Mouse (Mus musculus) embryonic stem cell, embryonic (primary cell): Measurements from ENCODE around the gene Nat8f5.
"Not testable (repeated sequence)": the region's sequence is repeated elsewhere in the genome, so short reads cannot be mapped to it uniquely, and the experiment has no call there.

Experiments used
- CTCF ChIA-PET, 4 experiments: fragments of 300-600 bp in 2 of 4; fragments of 350-600 bp in 2 of 4; sonication (Branson Sonifier 250); formaldehyde crosslinking; loops; one replicate each; lab custom pipeline; 2022; ENCODE audit warnings: inconsistent platforms in 2 of 4; lab: Charles Lee
- POLR2A ChIA-PET, 4 experiments: fragments of 300-600 bp in 2 of 4; fragments of 350-600 bp in 2 of 4; sonication (Branson Sonifier 250); formaldehyde crosslinking; loops; one replicate each; lab custom pipeline; 2022; ENCODE audit warnings: antibody characterized with exemption in 4 of 4, inconsistent platforms in 1 of 4; lab: Charles Lee

The Nat8f5 gene

GRCm38 (mm10) chr6:85820837-85821236 lies at the start of gene Nat8f5, which contains the start of gene Nat8f6:
Gene Nat8f5 (minus strand): TSS chr6:85820972.
Gene Nat8f6 (minus strand): TSS chr6:85820954.
- ChIA-PET POLR2A (no interaction called here), CTCF (no interaction called here)

GRCm38 (mm10) chr6:85869006-85869405 lies 48.2 kb upstream of the Nat8f5 start, which contains the start of gene Nat8f2:
Gene Nat8f2 (minus strand): TSS chr6:85869158.
- POLR2A ChIA-PET, CTCF ChIA-PET: not testable (repeated sequence)

GRCm38 (mm10) chr6:85867726-85868690 lies 47.2 kb upstream of the Nat8f5 start:
- CTCF ChIA-PET, result no interaction called here
- POLR2A ChIA-PET, result no interaction called here

GRCm38 (mm10) chr6:85866995-85867394 lies 46.2 kb upstream of the Nat8f5 start:
- CTCF ChIA-PET, POLR2A ChIA-PET: not testable (repeated sequence)

GRCm38 (mm10) chr6:85866166-85866565 lies 45.4 kb upstream of the Nat8f5 start:
- POLR2A ChIA-PET, CTCF ChIA-PET: not testable (repeated sequence)

GRCm38 (mm10) chr6:85864900-85865639 lies 44.3 kb upstream of the Nat8f5 start:
- CTCF ChIA-PET, result interaction anchor here in 1 of 4 experiments (0.6 kb wide), 1 partner anchor 469 kb away, joined by 6 read pairs; no protein-coding TSS in a partner anchor
- POLR2A ChIA-PET, result interaction anchor here in 2 of 4 experiments (0.6 to 1.0 kb wide), 4 partner anchors 17 to 1582 kb away, joined by 3 to 5 read pairs (median 4); partner anchors contain the start of gene Nat8f1 (in 1 of the 2)

GRCm38 (mm10) chr6:85863840-85864239 lies 43.1 kb upstream of the Nat8f5 start:
- CTCF ChIA-PET, result interaction anchor here in 1 of 4 experiments (0.6 kb wide), 1 partner anchor 422 kb away, joined by 5 read pairs; no protein-coding TSS in a partner anchor
- POLR2A ChIA-PET, result interaction anchor here in 1 of 4 experiments (1.0 kb wide), 1 partner anchor 16 kb away, joined by 3 read pairs; no protein-coding TSS in a partner anchor

- CTCF ChIA-PET, result no interaction called here
- POLR2A ChIA-PET, result no interaction called here
Measured at GRCm38 (mm10) chr6:85863136-85863535, 42.4 kb upstream of the Nat8f5 start.

- ChIA-PET POLR2A (no interaction called here), CTCF (interaction anchor here in 1 of 4 experiments (0.7 kb wide), 1 partner anchor 206 kb away, joined by 3 read pairs; no protein-coding TSS in a partner anchor)
Measured at GRCm38 (mm10) chr6:85862565-85862964, 41.8 kb upstream of the Nat8f5 start.

GRCm38 (mm10) chr6:85861247-85861646 lies 40.5 kb upstream of the Nat8f5 start:
- ChIA-PET CTCF (interaction anchor here in 1 of 4 experiments (0.6 kb wide), 1 partner anchor 1025 kb away, joined by 3 read pairs; no protein-coding TSS in a partner anchor), POLR2A (interaction anchor here in 1 of 4 experiments (0.9 to 1.0 kb wide), 2 partner anchors 11 to 12 kb away, joined by 3 read pairs; no protein-coding TSS in a partner anchor)

GRCm38 (mm10) chr6:85856194-85856678 lies 35.5 kb upstream of the Nat8f5 start:
- ChIA-PET CTCF (interaction anchor here in 1 of 4 experiments (0.7 kb wide), 1 partner anchor 34 kb away, joined by 3 read pairs; no protein-coding TSS in a partner anchor), POLR2A (no interaction called here)

- POLR2A ChIA-PET, result no interaction called here
- CTCF ChIA-PET, result interaction anchor here in 2 of 4 experiments (0.5 to 0.7 kb wide), 2 partner anchors 207 to 502 kb away, joined by 3 read pairs; no protein-coding TSS in a partner anchor
Measured at GRCm38 (mm10) chr6:85853481-85853880, 32.7 kb upstream of the Nat8f5 start.

GRCm38 (mm10) chr6:85851062-85851773 lies 30.4 kb upstream of the Nat8f5 start:
- POLR2A ChIA-PET, result interaction anchor here in 1 of 4 experiments (0.6 to 1.7 kb wide), 2 partner anchors 51 to 64 kb away, joined by 4 read pairs; partner anchors contain the start of gene Nat8f1
- CTCF ChIA-PET, result interaction anchor here in 1 of 4 experiments (2.3 kb wide), 1 partner anchor 53 kb away, joined by 5 read pairs; the partner anchor contains the start of gene Nat8f4

GRCm38 (mm10) chr6:85849240-85849639 lies 28.5 kb upstream of the Nat8f5 start:
- CTCF ChIA-PET, result interaction anchor here in 2 of 4 experiments (0.8 to 2.3 kb wide), 4 partner anchors 10 to 66 kb away, joined by 3 to 5 read pairs (median 4); partner anchors contain the start of genes Nat8f1 (in 1 of the 2) and Nat8f4 (in 1 of the 2)
- POLR2A ChIA-PET, result interaction anchor here in 3 of 4 experiments (0.8 to 3.7 kb wide), 9 partner anchors 12 to 474 kb away, joined by 3 to 12 read pairs (median 3); partner anchors contain the start of genes Nat8f1 (in 3 of the 3) and Dusp11 (in 1 of the 3)

GRCm38 (mm10) chr6:85848140-85848539 lies 27.4 kb upstream of the Nat8f5 start:
- ChIA-PET CTCF (interaction anchor here in 1 of 4 experiments (0.6 to 1.4 kb wide), 2 partner anchors 9 to 11 kb away, joined by 5 read pairs; no protein-coding TSS in a partner anchor), POLR2A (interaction anchor here (0.5 to 3.7 kb wide), 15 partner anchors 13 to 538 kb away, joined by 3 to 12 read pairs (median 3); partner anchors contain the start of genes Dusp11 (in 2 of the 4), Nat8f1 (in 2 of the 4), Cct7 (in 1 of the 4) and Pradc1 (in 1 of the 4))

- POLR2A ChIA-PET, result interaction anchor here in 3 of 4 experiments (0.6 to 3.7 kb wide), 6 partner anchors 13 to 330 kb away, joined by 3 to 12 read pairs (median 4); partner anchors contain the start of gene Dusp11 (in 1 of the 3)
- CTCF ChIA-PET, result interaction anchor here in 2 of 4 experiments (0.5 to 0.6 kb wide), 3 partner anchors 10 to 468 kb away, joined by 3 to 7 read pairs (median 3); no protein-coding TSS in a partner anchor
Measured at GRCm38 (mm10) chr6:85846921-85847320, 26.1 kb upstream of the Nat8f5 start.
